Mouse (Mus musculus) erythroblast, embryonic 14.5 days (primary cell): ENCODE results near the gene Lactbl1. TPM values are rescaled to one million over a fixed set of nuclear protein-coding genes. Genes with fewer than 3 reads are reported as not detected.
A peak's percentile ranks its signal among the peaks of the same experiment; 100 is the strongest.

Source experiments
- H3K27me3 ChIP-seq: 2 replicates; pipeline ENCODE4 v1.6.1; 2012; ENCODE audit warnings: inconsistent platforms; ENCODE audit not compliant: control insufficient read depth
- H3K36me3 ChIP-seq: 2 replicates; pipeline ENCODE4 v1.6.1; 2012; ENCODE audit warnings: mild to moderate bottlenecking, inconsistent platforms; ENCODE audit not compliant: control insufficient read depth
- H3K4me1 ChIP-seq: 2 replicates; pipeline ENCODE4 v1.6.1; 2012; ENCODE audit warnings: inconsistent platforms; ENCODE audit not compliant: control insufficient read depth
- H3K4me3 ChIP-seq: replicated peaks from 2 replicates; pipeline ENCODE3; 2012; ENCODE audit warnings: moderate library complexity, mild to moderate bottlenecking, inconsistent platforms
- H3K9me3 ChIP-seq: 2 replicates; pipeline ENCODE4 v1.6.1; 2012; ENCODE audit warnings: low read length, inconsistent platforms, mixed read lengths; ENCODE audit not compliant: control insufficient read depth
- GATA1 ChIP-seq: IDR thresholded peaks from 2 replicates; pipeline ENCODE4 v1.6.1; 2012; ENCODE audit warnings: low read length, inconsistent platforms, mixed read lengths
- TAL1 ChIP-seq: IDR thresholded peaks from 3 replicates; pipeline ENCODE4 v1.6.1; 2012; ENCODE audit warnings: low read length, inconsistent platforms, mixed read lengths
- polyA plus RNA-seq: library from polyadenylated mRNA; stranded (reverse); fragments of >175 nt; gene quantifications from 2 replicates; pipeline ENCODE4 v1.2.3, GENCODE M21; 2012

The Lactbl1 gene
- 0.01 TPM in 1 of 2 replicates, not detected in the other for polyA plus RNA-seq

GRCm38 (mm10) chr4:136622388-136622787 lies at the start of gene Lactbl1:
TSS of gene Lactbl1 (plus strand) at chr4:136622621.
- Histone ChIP-seq H3K9me3 (no peaks in the 10 kb centered on the region), H3K4me1 (no peaks in the 10 kb centered on the region), H3K36me3 (no peaks in the 10 kb centered on the region), H3K4me3 (no peak within 1 kb of the TSS), H3K27me3 (no peaks in the 10 kb centered on the region)
- TF ChIP-seq GATA1 (no peak), TAL1 (no peak)

GRCm38 (mm10) chr4:136581885-136582284 lies 40.5 kb upstream of the Lactbl1 start:
- peaks cover 9% of the 10 kb centered on the region for H3K36me3 ChIP-seq
- H3K27me3 ChIP-seq: no peaks in the 10 kb centered on the region
- TF ChIP-seq GATA1 (no peak), TAL1 (no peak)
- no peak overlapping the region for H3K4me3 ChIP-seq
- H3K4me1 ChIP-seq: peaks cover 6% of the 10 kb centered on the region
- no peaks in the 10 kb centered on the region for H3K9me3 ChIP-seq

GRCm38 (mm10) chr4:136587221-136587827 lies 35.1 kb upstream of the Lactbl1 start:
- H3K4me1 ChIP-seq: peaks cover 26% of the 10 kb centered on the region
- H3K9me3 ChIP-seq: no peaks in the 10 kb centered on the region
- H3K4me3 ChIP-seq: no peak overlapping the region
- no peaks in the 10 kb centered on the region for H3K27me3 ChIP-seq
- peaks cover 26% of the 10 kb centered on the region for H3K36me3 ChIP-seq
- TF ChIP-seq TAL1 (no peak), GATA1 (no peak)

- H3K36me3 ChIP-seq: peaks cover 29% of the 10 kb centered on the region
- TF ChIP-seq TAL1 (no peak), GATA1 (no peak)
Observed at GRCm38 (mm10) chr4:136588003-136588402, 34.4 kb upstream of the Lactbl1 start.

GRCm38 (mm10) chr4:136592111-136592510 lies 30.3 kb upstream of the Lactbl1 start:
- H3K4me1 ChIP-seq: peaks cover 30% of the 10 kb centered on the region

More at GRCm38 (mm10) chr4:136588003-136588402, 34.4 kb upstream of the Lactbl1 start:
- Histone ChIP-seq H3K4me3 (peak overlapping the region; percentile 1), H3K4me1 (peaks cover 30% of the 10 kb centered on the region), H3K9me3 (no peaks in the 10 kb centered on the region), H3K27me3 (no peaks in the 10 kb centered on the region)

GRCm38 (mm10) chr4:136594006-136594405 lies 28.4 kb upstream of the Lactbl1 start:
- H3K4me1 ChIP-seq: peaks cover 25% of the 10 kb centered on the region

More at GRCm38 (mm10) chr4:136592111-136592510, 30.3 kb upstream of the Lactbl1 start:
- H3K27me3 ChIP-seq: no peaks in the 10 kb centered on the region
- TF ChIP-seq GATA1 (no peak), TAL1 (no peak)
- no peak overlapping the region for H3K4me3 ChIP-seq
- peaks cover 29% of the 10 kb centered on the region for H3K36me3 ChIP-seq
- H3K9me3 ChIP-seq: no peaks in the 10 kb centered on the region

GRCm38 (mm10) chr4:136595221-136595620 lies 27.2 kb upstream of the Lactbl1 start:
- TF ChIP-seq TAL1 (no peak), GATA1 (no peak)
- peaks cover 23% of the 10 kb centered on the region for H3K4me1 ChIP-seq
- no peak overlapping the region for H3K4me3 ChIP-seq

More at GRCm38 (mm10) chr4:136594006-136594405, 28.4 kb upstream of the Lactbl1 start:
- H3K27me3 ChIP-seq: no peaks in the 10 kb centered on the region
- H3K9me3 ChIP-seq: no peaks in the 10 kb centered on the region
- no peak for TF ChIP-seq TAL1
- TF ChIP-seq GATA1: no peak
- H3K36me3 ChIP-seq: peaks cover 26% of the 10 kb centered on the region
- no peak overlapping the region for H3K4me3 ChIP-seq

GRCm38 (mm10) chr4:136598268-136598876 lies 24.0 kb upstream of the Lactbl1 start:
- H3K9me3 ChIP-seq: no peaks in the 10 kb centered on the region
- peaks cover 36% of the 10 kb centered on the region for H3K4me1 ChIP-seq
- no peak overlapping the region for H3K4me3 ChIP-seq
- H3K36me3 ChIP-seq: peaks cover 12% of the 10 kb centered on the region
- H3K27me3 ChIP-seq: no peaks in the 10 kb centered on the region
- TF ChIP-seq TAL1 (no peak), GATA1 (no peak)

More at GRCm38 (mm10) chr4:136595221-136595620, 27.2 kb upstream of the Lactbl1 start:
- Histone ChIP-seq H3K9me3 (no peaks in the 10 kb centered on the region), H3K27me3 (no peaks in the 10 kb centered on the region), H3K36me3 (peaks cover 20% of the 10 kb centered on the region)

- Histone ChIP-seq H3K4me1 (peaks cover 28% of the 10 kb centered on the region), H3K27me3 (no peaks in the 10 kb centered on the region), H3K4me3 (no peak overlapping the region), H3K9me3 (no peaks in the 10 kb centered on the region), H3K36me3 (peaks cover 8% of the 10 kb centered on the region)
- TF ChIP-seq GATA1 (no peak), TAL1 (no peak)
Observed at GRCm38 (mm10) chr4:136599869-136600268, 22.6 kb upstream of the Lactbl1 start.
